Mouse (Mus musculus) small intestine, adult 2 months (tissue): ENCODE results near the gene D7Ertd443e.

Experiments used
- CTCF ChIP-seq: fragments of 200-500 bp; IDR thresholded peaks from 2 replicates; pipeline ENCODE4 v1.5.1; 2012; ENCODE audit warnings: low read depth, mild to moderate bottlenecking, control low read depth, inconsistent platforms, low read length, moderate library complexity, mixed read lengths; ENCODE audit not compliant: insufficient replicate concordance, insufficient read length; ENCODE audit errors: extremely low read depth
- POLR2A ChIP-seq: fragments of 200-500 bp; IDR thresholded peaks from 2 replicates; pipeline ENCODE4 v1.6.1; 2012; ENCODE audit warnings: low read depth, mild to moderate bottlenecking, control low read depth, inconsistent platforms, low read length, moderate library complexity

GRCm38 (mm10) chr7:134431681-134432080 is 46.2 kb upstream of the D7Ertd443e start:
- TF ChIP-seq CTCF = no peak
- no peak for TF ChIP-seq POLR2A
